Mouse (Mus musculus): ENCODE results near the gene Amacr. TPM values are rescaled to one million over a fixed set of nuclear protein-coding genes. Genes with fewer than 3 reads are reported as not detected.

The Amacr gene
- 10.1 and 11.9 TPM in 2 replicates for polyA plus RNA-seq (2014; fragmentation: Nextera tagmentation; extraction: Ambion mirVana)

GRCm38 (mm10) chr15:10981377-10982063 is at the start of gene Amacr:
Gene Amacr, plus strand, starts transcription at chr15:10981756.
- Histone ChIP-seq H3K4me3 (ENCODE audit: low read depth, low read length) (peak within 1 kb of the TSS; percentile 52), H3K9ac (ENCODE audit: low read length) (peak within 1 kb of the TSS; percentile 81), H3K4me2 (peak within 1 kb of the TSS; percentile 61), H3K27ac (ENCODE audit: low read depth, low read length) (no peak within 1 kb of the TSS; the same call in 1 of the 2 replicates), H3K36me3 (ENCODE audit: control insufficient read depth, insufficient read depth, low read length) (no peaks in the 10 kb centered on the region), H3K4me1 (ENCODE audit: control insufficient read depth, insufficient read depth, low read length) (no peaks in the 10 kb centered on the region; the same call in 1 of the 2 replicates), H3K9me3 (ENCODE audit: control insufficient read depth, low read length) (no peaks in the 10 kb centered on the region), H3K27me3 (ENCODE audit: control insufficient read depth, insufficient read depth, low read length) (no peaks in the 10 kb centered on the region)
- ATAC-seq (ENCODE audit: low FRiP score) (peak; percentile 100), DNase-seq (ENCODE audit: low spot score, missing footprints) (peak; percentile 99)
- WGBS = under 1% methylated on average over 52 of the region's 52 CpGs

DNA sequence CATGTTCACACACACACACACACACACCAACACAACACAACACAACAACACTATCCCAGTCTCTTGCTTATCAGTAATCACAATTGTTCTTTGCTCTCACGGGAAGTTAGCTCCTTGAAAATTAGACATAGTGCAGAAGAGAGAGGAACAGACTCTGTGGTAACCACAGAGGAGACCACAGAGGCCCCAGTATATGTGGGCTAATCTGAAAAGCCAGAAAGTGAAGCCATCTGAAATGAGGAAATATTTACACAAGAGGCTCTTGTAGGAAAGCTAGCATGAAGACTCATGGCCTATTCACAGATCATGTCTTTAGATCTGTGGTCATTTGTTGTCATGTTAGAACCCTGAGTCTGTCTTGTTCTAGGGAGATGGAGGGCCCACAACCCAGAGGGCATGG is 47.6 kb upstream of the Amacr start:
- Histone ChIP-seq H3K4me2 (no peak overlapping the region), H3K27me3 (ENCODE audit: control insufficient read depth, insufficient read depth, low read length) (no peaks in the 10 kb centered on the region), H3K4me1 (ENCODE audit: control insufficient read depth, insufficient read depth, low read length) (no peaks in the 10 kb centered on the region), H3K36me3 (ENCODE audit: control insufficient read depth, insufficient read depth, low read length) (no peaks in the 10 kb centered on the region), H3K27ac (ENCODE audit: low read depth, low read length) (no peak overlapping the region), H3K9me3 (ENCODE audit: control insufficient read depth, low read length) (no peaks in the 10 kb centered on the region), H3K4me3 (ENCODE audit: low read depth, low read length) (no peak overlapping the region), H3K9ac (ENCODE audit: low read length) (no peak overlapping the region)
- WGBS = 94% methylated on average over 1 of the region's 1 CpGs
- no peak for DNase-seq (ENCODE audit: low spot score, missing footprints)
- ATAC-seq (ENCODE audit: low FRiP score) = no peak

DNA sequence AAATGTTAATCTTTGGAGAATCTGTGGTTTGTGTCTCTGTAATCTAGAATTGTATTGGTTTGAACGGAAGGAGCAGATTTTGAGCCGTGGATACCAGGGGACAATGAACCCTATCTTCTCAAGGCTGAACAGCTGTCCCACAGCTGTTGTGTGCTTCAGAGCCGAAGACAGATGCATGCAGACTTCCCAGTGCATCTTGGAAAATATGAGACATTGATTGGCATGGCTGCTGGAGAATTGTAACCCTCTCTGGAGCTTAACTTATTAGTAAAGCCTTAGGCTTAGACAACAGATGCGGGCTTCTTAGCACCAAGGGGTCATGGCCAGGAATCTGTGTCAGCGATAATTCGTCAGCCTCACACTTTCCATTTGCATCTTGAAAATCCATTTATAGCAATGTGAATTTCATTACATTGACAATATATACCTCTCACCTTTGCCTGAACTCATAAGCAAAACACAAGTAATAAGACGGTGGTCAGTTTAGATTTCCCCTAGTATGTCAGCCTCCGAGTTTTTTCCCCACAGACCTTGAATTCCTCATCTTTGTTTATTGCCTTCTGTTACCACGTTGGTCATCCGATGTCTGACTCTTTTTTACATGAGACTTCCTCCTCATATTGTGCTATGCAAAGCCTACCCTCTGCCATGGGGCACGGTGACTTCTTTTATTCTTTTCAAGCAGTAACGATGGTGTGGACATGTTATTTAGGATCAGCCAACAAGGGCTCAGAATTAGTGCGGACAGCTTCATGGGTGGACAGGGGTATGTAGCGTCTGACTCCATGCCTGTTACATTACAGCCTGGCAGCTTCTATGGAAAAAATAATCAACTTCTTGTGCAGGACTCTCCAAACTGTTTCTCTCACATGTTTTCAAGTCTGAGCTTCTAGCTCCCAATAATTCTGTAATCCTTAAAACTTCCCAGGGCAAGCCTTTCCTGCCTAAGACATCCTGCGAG is 41.1 kb upstream of the Amacr start:
- WGBS = 85% methylated on average over 15 of the region's 15 CpGs
- Histone ChIP-seq H3K27me3 (ENCODE audit: control insufficient read depth, insufficient read depth, low read length) (no peaks in the 10 kb centered on the region), H3K4me2 (no peak overlapping the region), H3K36me3 (ENCODE audit: control insufficient read depth, insufficient read depth, low read length) (no peaks in the 10 kb centered on the region), H3K4me1 (ENCODE audit: control insufficient read depth, insufficient read depth, low read length) (no peaks in the 10 kb centered on the region), H3K27ac (ENCODE audit: low read depth, low read length) (no peak overlapping the region), H3K9me3 (ENCODE audit: control insufficient read depth, low read length) (no peaks in the 10 kb centered on the region), H3K4me3 (ENCODE audit: low read depth, low read length) (no peak overlapping the region), H3K9ac (ENCODE audit: low read length) (no peak overlapping the region)
- ATAC-seq (ENCODE audit: low FRiP score) (no peak), DNase-seq (ENCODE audit: low spot score, missing footprints) (no peak)

DNA sequence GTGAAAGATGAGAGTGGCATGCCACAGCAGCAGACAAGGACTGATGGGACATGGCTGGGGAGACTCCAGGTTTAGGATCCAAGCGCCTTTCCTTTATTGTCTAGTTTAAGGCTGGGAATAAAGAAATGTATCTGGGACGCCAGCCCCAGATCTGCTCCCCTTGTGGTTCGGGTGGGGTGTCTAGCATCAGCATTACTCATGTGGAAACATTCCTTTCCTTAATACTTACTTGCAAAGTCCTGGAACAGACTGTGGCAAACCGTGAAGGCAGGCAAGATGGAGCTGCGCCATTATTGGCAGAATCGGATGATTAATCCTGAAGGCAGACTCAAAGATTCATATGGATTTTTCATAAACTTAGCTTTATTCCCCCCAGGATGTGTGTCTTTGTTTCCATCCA is 39.7 kb upstream of the Amacr start:
- Histone ChIP-seq H3K27me3 (ENCODE audit: control insufficient read depth, insufficient read depth, low read length) (no peaks in the 10 kb centered on the region), H3K9ac (ENCODE audit: low read length) (no peak overlapping the region), H3K36me3 (ENCODE audit: control insufficient read depth, insufficient read depth, low read length) (no peaks in the 10 kb centered on the region), H3K4me1 (ENCODE audit: control insufficient read depth, insufficient read depth, low read length) (no peaks in the 10 kb centered on the region), H3K4me3 (ENCODE audit: low read depth, low read length) (no peak overlapping the region), H3K27ac (ENCODE audit: low read depth, low read length) (no peak overlapping the region), H3K4me2 (no peak overlapping the region), H3K9me3 (ENCODE audit: control insufficient read depth, low read length) (no peaks in the 10 kb centered on the region)
- ATAC-seq (ENCODE audit: low FRiP score) (no peak), DNase-seq (ENCODE audit: low spot score, missing footprints) (no peak)
- 80% methylated on average over 6 of the region's 6 CpGs for WGBS

GRCm38 (mm10) chr15:10947852-10948251 is 33.7 kb upstream of the Amacr start:
- Histone ChIP-seq H3K9ac (ENCODE audit: low read length) (no peak overlapping the region), H3K4me3 (ENCODE audit: low read depth, low read length) (no peak overlapping the region), H3K27me3 (ENCODE audit: control insufficient read depth, insufficient read depth, low read length) (no peaks in the 10 kb centered on the region), H3K36me3 (ENCODE audit: control insufficient read depth, insufficient read depth, low read length) (no peaks in the 10 kb centered on the region), H3K27ac (ENCODE audit: low read depth, low read length) (no peak overlapping the region), H3K4me2 (no peak overlapping the region), H3K9me3 (ENCODE audit: control insufficient read depth, low read length) (no peaks in the 10 kb centered on the region), H3K4me1 (ENCODE audit: control insufficient read depth, insufficient read depth, low read length) (no peaks in the 10 kb centered on the region)
- 92% methylated on average over 1 of the region's 1 CpGs for WGBS
- ATAC-seq (ENCODE audit: low FRiP score) (no peak), DNase-seq (ENCODE audit: low spot score, missing footprints) (no peak)

DNA sequence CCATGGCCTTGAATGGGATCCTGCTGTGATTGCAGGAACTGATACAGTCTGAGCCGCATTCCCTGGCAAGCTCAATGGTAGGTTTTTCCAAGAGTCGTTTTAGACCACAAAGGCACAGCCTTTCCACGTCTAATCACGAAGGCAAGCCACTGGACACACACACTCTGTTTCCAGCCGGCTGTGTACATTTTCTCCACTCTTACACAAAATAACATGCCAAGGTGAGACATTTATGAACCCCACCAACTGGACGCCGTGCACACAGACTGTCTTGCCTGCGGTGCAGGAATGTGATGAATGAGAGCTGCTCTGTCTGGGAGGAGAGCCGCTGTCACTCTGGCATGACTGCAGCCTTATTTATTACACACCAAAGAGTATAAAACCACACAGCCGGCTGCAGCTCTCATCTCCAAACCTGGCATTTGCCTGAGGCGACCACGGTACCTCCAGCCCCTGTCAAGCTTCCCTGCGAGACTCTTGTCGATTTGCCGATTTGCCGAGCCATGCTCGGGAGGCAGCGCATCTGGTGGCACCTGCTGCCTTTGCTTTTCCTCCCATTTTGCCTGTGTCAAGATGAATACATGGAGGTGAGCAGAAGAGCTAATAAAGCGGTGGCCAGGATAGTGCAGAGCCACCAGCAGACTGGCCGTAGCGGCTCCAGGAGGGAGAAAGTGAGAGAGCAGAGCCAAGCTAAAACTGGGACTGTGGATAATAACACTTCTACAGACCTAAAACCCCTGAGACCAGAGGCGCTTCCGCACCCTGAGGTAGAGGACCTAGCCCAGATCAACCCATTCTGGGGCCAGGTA is 29.4 kb upstream of the Amacr start, which contains the start of gene C1qtnf3:
TSS of gene C1qtnf3 (plus strand) at position 382 of the 809 bp plus-strand sequence.
- Histone ChIP-seq H3K4me3 (ENCODE audit: low read depth, low read length) (no peak within 1 kb of the TSS), H3K27me3 (ENCODE audit: control insufficient read depth, insufficient read depth, low read length) (no peaks in the 10 kb centered on the region), H3K36me3 (ENCODE audit: control insufficient read depth, insufficient read depth, low read length) (no peaks in the 10 kb centered on the region), H3K4me1 (ENCODE audit: control insufficient read depth, insufficient read depth, low read length) (no peaks in the 10 kb centered on the region), H3K27ac (ENCODE audit: low read depth, low read length) (no peak within 1 kb of the TSS), H3K9ac (ENCODE audit: low read length) (no peak within 1 kb of the TSS), H3K4me2 (no peak within 1 kb of the TSS), H3K9me3 (ENCODE audit: control insufficient read depth, low read length) (no peaks in the 10 kb centered on the region)
- WGBS = 78% methylated on average over 23 of the region's 23 CpGs
- DNase-seq (ENCODE audit: low spot score, missing footprints) = no peak
- no peak for ATAC-seq (ENCODE audit: low FRiP score)

DNA sequence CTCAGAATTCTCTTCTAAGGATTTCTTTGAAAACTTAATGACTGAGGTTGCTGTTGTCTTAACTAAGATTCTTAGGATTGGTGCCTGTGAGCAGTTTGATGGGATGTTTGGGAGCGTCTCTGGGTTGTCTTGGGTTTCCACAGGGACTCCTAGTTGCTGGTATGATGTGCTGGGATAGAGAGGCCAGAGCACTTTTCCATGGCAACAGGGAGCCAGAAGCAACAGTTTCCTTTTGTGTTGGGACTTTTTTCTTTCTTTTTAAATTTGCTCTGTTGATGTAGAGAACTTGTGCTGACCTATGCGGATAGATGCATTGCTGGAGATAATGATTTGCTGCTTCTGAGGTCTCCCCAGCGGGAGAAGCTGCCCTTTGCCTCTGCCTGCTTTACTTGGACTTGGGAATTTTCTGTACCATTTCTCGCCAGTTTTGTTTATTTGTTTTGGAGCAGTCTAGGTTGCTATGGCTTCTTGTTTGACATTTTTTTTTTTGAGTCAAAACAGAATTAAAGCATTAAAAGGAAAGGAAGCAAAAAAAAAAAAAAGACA is 28.7 kb upstream of the Amacr start:
- no peak overlapping the region for H3K4me3 ChIP-seq (ENCODE audit: low read depth, low read length)
- DNase-seq (ENCODE audit: low spot score, missing footprints) (no peak), ATAC-seq (ENCODE audit: low FRiP score) (no peak)
- no peaks in the 10 kb centered on the region for H3K9me3 ChIP-seq (ENCODE audit: control insufficient read depth, low read length)
- H3K27me3 ChIP-seq (ENCODE audit: control insufficient read depth, insufficient read depth, low read length) = no peaks in the 10 kb centered on the region
- no peak overlapping the region for H3K4me2 ChIP-seq
- H3K27ac ChIP-seq (ENCODE audit: low read depth, low read length) = no peak overlapping the region
- no peaks in the 10 kb centered on the region for H3K4me1 ChIP-seq (ENCODE audit: control insufficient read depth, insufficient read depth, low read length)
- no peaks in the 10 kb centered on the region for H3K36me3 ChIP-seq (ENCODE audit: control insufficient read depth, insufficient read depth, low read length)
- WGBS = 41% methylated on average over 4 of the region's 4 CpGs
- H3K9ac ChIP-seq (ENCODE audit: low read length) = no peak overlapping the region

DNA sequence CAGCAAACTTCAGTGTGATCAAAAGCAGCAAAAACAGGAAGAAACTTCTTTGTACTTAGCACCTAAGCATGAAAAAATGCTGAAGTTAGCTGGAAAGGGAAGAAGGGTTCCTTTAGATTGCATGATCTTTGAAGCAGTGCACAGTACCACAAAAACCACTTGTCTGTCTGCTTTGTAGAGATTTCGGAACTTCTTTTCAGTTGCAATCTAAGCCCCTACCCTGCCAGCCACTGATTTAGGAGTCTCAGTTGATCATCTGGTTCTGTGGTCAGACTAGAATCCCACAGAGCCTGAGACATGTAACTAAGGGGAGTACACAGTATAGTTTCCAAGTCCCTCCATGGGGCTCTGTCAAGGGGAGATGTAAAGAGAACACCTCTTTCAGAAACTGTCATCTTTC is 28.1 kb upstream of the Amacr start:
- WGBS = 59% methylated on average over 1 of the region's 1 CpGs
- ATAC-seq (ENCODE audit: low FRiP score) (no peak), DNase-seq (ENCODE audit: low spot score, missing footprints) (no peak)
- Histone ChIP-seq H3K4me1 (ENCODE audit: control insufficient read depth, insufficient read depth, low read length) (no peaks in the 10 kb centered on the region), H3K27ac (ENCODE audit: low read depth, low read length) (no peak overlapping the region), H3K4me3 (ENCODE audit: low read depth, low read length) (no peak overlapping the region), H3K9ac (ENCODE audit: low read length) (no peak overlapping the region), H3K27me3 (ENCODE audit: control insufficient read depth, insufficient read depth, low read length) (no peaks in the 10 kb centered on the region), H3K36me3 (ENCODE audit: control insufficient read depth, insufficient read depth, low read length) (no peaks in the 10 kb centered on the region), H3K9me3 (ENCODE audit: control insufficient read depth, low read length) (no peaks in the 10 kb centered on the region), H3K4me2 (no peak overlapping the region)

Data from midbrain, embryonic 11.5 days (tissue).